Mouse (Mus musculus) T-cell, adult 66 days (primary cell): ENCODE results near the gene Impdh1. TPM values are rescaled to one million over a fixed set of nuclear protein-coding genes. Genes with fewer than 3 reads are reported as not detected.

ENCODE experiments used
- total RNA-seq, 2 experiments: library from RNA; stranded (reverse); gene quantifications; 3 replicates in 1 of 2; 4 replicates in 1 of 2; pipeline ENCODE4 v1.2.4; 2023

Gene Impdh1
- total RNA-seq, result 100 to 1,000 TPM; 130 to 147 TPM

GRCm38 (mm10) chr6:29215881-29216501, at the start of gene Impdh1:
TSS of gene Impdh1 (minus strand) at chr6:29216364.

GRCm38 (mm10) chr6:29178888-29179658, 37.1 kb downstream of the Impdh1 start, which contains the start of gene Prrt4:
TSS of gene Prrt4 (minus strand) at chr6:29179584.

GRCm38 (mm10) chr6:29164314-29165244, 51.6 kb downstream of the Impdh1 start, which contains the start of gene Rbm28:
TSS of gene Rbm28 (minus strand) at chr6:29165006.

Other genes with a start within 250 kb of the Impdh1 start
- not detected for gene Lep, start 156.1 kb downstream of the Impdh1 start, total RNA-seq
- 10 to 100 TPM; 67.8 to 72.2 TPM for gene Rbm28, start 51.4 kb downstream of the Impdh1 start, total RNA-seq
- under 1 TPM; 0.15 TPM for gene Prrt4, start 36.8 kb downstream of the Impdh1 start, total RNA-seq
- gene Hilpda, start 56.1 kb upstream of the Impdh1 start, total RNA-seq, result 10 to 100 TPM; 11.1 to 12.2 TPM
- gene Fam71f2, start 63.2 kb upstream of the Impdh1 start, total RNA-seq, result 1 to 10 TPM; 1.3 to 1.5 TPM
- gene Fam71f1, start 102.8 kb upstream of the Impdh1 start, total RNA-seq, result not detected
- gene Calu, start 131.7 kb upstream of the Impdh1 start, total RNA-seq, result 10 to 100 TPM; 58.1 to 65.7 TPM
- not detected for gene Opn1sw, start 172.1 kb upstream of the Impdh1 start, total RNA-seq
- gene Ccdc136, start 179.9 kb upstream of the Impdh1 start, total RNA-seq, result 1 to 10 TPM in 1 of 2 experiments, under 1 TPM in 1; 0.21 to 1.7 TPM
- not detected for gene Flnc, start 216.9 kb upstream of the Impdh1 start, total RNA-seq